Mouse (Mus musculus) left cerebral cortex, postnatal 10 days (tissue): ENCODE measurements around the gene Proca1. TPM values are rescaled to one million over a fixed set of nuclear protein-coding genes. Genes with fewer than 3 reads are reported as not detected.
"Not testable (repeated sequence)": the region's sequence is repeated elsewhere in the genome, so short reads cannot be mapped to it uniquely, and the experiment has no call there.

Experiments used
- DNase-seq, 2 experiments: peaks; one replicate each; pipeline ENCODE4 v3.0.0; 2021 to 2022; ENCODE audit warnings: low spot score in 2 of 2, mixed read lengths in 1 of 2; ENCODE audit errors: extremely low spot score in 1 of 2
- intact Hi-C: fragments of 180-260 bp; cut with DNase I; formaldehyde crosslinking; loops from one replicate; pipeline ENCODE4 v1.15.1; 2025
- total RNA-seq, 2 experiments: library from RNA; stranded (reverse); gene quantifications; 2 replicates each; pipeline ENCODE4 v1.2.3; 2021

Proca1 gene
- total RNA-seq, 2 experiments from 2014 or later: 3.6 to 4.7 TPM

- intact Hi-C loops: loop anchor here (2.0 to 10.0 kb wide), 4 partner anchors 116 to 353 kb away; partner anchors contain the start of gene Phf12
- peak; percentile 93 to 95 for DNase-seq
Measured at GRCm38 (mm10) chr11:78177903-78178858, 15.0 kb upstream of the Proca1 start.

DNA sequence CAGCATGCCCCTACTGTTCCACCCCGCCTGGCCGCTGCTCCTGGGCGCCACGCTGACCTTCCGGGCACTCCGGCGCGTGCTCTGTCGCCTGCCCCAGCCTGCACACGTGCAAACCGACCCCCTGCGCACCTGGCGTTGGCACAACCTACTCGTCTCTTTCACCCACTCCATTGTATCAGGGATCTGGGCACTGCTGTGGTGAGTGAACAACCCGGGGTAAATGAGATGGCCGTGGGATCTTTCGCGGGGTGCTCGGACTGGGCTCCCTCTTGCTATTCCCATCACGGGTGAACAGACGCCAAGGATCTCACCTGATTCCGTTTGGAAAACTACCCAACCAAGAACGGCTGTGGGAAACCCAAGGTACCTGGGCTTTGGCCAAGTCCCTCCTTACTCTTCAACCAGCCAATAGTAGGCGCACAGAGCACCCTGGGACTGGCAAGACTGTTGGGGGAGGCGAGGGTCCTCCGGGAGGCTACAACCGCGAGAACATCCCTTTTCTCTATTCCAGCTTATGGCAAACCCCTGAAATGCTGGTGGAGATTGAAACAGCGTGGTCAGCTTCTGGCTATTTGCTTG lies 14.2 kb upstream of the Proca1 start:
- DNase-seq: peak; percentile 76 to 82
- intact Hi-C loops: loop anchor here (5.0 to 10.0 kb wide), 3 partner anchors 117 to 354 kb away; partner anchors contain the start of gene Phf12

GRCm38 (mm10) chr11:78179438-78179999 lies 13.7 kb upstream of the Proca1 start:
- intact Hi-C loops: loop anchor here (5.0 to 10.0 kb wide), 3 partner anchors 117 to 355 kb away; partner anchors contain the start of gene Phf12
- no peak for DNase-seq

DNA sequence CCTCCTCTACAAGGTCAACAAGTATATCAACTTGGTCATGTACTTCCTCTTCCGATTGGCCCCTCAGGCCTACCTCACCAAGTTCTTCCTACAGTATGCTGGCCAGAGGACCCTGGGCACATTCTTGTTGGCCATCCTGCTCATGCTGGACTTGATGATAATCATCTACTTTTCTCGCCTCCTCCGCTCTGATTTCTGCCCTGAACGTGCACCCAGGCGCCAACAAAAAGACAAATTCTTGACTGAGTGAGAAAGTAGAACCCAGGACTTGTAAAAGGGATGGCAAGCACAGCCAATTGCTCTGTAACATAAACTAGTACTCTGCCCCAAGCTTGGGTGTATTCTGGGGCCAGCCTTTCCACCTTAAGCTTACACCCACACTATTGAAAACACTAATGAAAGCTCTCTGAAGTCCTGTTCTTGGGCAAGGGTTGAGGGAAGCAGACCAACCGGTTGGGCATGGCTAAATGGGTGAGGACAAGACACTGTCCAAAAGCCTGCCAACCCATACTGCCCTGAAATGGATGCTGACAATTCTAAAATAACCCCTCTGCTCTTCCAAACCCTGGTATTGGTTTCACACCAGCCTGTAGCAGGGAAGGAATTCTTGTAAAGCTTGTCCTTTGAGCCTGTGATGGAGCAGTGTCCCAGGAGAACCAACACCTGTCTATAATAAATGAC lies 13.0 kb upstream of the Proca1 start:
- no peak for DNase-seq
- intact Hi-C loops: no loop called here

DNA sequence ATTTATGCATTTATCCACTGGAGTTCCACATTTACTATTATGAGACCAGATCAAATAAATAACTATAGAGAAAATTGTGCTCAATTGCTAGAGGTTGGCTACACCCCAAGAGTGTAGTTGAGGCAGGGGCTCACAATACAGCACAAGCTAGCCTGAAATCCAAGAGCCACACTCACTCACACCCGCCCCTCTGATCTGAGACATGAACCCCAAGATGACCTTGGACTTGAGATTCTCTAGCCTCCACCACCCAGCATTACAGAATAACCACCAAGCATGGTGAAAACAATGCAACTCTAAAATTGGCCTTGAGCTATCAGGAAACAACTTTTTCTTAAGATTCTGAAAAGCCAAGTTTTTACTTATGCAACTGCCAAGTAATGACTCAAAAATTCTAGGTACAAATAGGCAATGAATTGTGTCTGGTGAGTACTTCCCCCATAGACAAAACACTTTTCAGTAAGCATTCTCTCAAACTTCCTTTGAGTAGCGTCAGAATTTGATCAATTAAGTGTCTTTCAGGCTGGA lies 11.3 kb upstream of the Proca1 start:
- intact Hi-C loops: no loop called here

GRCm38 (mm10) chr11:78182450-78182849 lies 10.7 kb upstream of the Proca1 start:
- intact Hi-C loops: no loop called here
- no peak for DNase-seq

More for the DNA sequence above, 11.3 kb upstream of the Proca1 start:
- no peak for DNase-seq

DNA sequence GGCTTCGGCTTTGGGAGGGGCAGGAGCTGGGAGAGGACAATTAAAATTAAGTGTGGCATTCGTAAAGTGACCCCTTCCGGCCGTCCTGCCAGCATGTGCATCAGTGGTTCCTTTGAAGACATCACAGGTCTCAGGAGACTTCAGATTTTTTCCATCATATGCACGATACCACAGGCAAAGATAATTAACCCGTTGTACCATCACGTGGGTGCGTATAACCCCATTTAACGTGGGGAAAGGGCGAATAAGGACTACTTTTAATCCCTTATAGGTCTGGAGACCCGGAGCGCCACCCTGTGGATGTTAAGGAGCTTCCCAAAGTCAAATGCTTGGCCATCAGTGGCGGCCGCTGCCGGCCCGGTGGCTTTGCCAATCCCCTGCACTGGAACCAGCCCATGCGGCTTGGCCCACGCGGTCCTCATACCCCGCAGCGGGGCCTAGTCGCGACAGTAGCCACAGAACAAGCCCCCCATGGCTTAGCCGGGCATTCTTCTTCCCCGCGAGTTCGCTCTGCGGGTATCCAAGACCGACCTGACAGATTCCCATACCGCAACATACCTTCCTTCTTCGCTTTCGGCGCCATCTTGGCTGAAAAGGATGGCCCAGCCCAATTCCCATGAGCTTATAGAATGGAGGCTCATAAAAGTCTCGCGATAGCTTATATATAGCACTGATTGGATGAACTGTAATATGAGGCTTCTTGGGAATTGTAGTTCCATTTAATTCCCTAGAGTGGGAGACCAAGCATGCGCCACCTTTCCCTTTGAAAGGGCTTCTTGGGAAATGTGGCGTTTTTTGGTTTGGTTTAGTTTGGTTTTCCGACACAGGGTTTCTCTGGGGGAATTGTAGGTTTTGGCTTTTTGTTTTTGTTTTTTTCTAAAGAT lies 10.0 kb upstream of the Proca1 start, which contains the start of gene Rpl23a:
Gene Rpl23a (minus strand): TSS at position 624 of the 884 bp plus-strand sequence.
- intact Hi-C loops: no loop called here
- peak; percentile 84 to 89 for DNase-seq

DNA sequence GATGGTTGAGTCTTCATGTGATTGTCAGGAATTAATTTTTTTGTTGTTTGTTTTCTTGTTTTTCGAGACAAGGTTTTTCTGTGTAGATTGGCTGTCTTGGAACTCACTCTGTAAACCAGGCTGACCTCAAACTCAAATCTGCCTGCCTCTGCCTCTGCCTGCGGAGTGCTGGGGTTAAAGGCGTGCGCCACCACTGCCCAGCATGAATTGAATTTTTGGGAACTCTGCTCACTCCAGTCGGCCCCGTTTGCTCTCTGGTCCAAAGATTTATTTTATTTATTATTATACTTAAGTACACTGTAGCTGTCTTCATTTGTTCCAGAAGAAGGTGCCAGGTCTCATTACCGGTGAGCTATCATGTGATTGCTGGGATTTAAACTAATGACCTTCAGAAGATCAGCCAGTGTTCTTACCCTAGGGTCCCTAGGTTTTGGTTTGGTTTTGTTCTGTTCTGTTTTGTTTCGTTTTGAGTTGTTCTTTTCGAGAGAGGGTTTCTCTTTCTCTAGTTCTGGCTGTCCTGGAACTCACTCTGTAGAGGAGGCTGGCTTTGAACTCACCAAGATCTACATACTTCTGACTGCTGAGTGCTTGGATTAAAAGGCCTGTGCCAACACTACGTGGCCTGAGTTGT lies 9.2 kb upstream of the Proca1 start:
- DNase-seq: no peak
- intact Hi-C loops: no loop called here

DNA sequence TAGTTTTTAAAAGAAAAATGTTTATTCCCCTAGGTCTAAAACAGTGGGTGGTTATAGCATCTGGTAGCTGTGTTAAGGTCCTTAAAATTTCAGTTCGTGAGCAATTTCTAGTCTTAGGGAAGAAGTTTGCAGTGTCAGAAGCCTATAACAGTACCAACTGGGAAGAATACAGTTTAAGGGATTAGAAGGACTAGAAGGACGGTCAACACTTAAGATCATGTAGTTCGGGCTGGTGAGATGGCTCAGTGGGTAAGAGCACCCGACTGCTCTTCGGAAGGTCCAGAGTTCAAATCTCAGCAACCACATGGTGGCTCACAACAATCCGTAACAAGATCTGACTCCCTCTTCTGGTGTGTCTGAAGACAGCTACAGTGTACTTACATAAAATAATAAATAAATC lies 8.5 kb upstream of the Proca1 start:
- intact Hi-C loops, DNase-seq: not testable (repeated sequence)

GRCm38 (mm10) chr11:78188331-78189233 lies 4.6 kb upstream of the Proca1 start, which contains the start of gene Rab34:
Gene Rab34 (plus strand): TSS chr11:78188430.
- DNase-seq: peak; percentile 75 to 92
- intact Hi-C loops: no loop called here

GRCm38 (mm10) chr11:78189234-78190040 lies 3.8 kb upstream of the Proca1 start:
- DNase-seq: peak; percentile 83 to 92
- intact Hi-C loops: no loop called here

DNA sequence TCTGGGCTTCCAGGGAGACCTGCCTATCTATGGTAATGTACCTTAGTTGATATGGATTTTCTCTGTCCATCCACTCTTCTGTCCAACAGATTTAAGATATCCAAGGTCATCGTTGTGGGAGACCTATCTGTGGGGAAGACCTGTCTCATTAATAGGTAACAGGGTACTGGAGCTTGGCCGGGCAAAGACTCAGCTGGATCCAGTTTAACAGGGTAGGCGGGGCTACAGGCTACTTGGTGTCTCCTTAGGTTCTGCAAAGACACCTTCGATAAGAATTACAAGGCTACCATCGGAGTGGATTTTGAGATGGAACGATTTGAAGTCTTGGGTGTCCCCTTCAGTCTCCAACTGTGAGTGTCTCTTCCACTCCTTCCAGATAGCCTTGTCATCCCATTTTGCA lies 3.2 kb upstream of the Proca1 start:
- no peak for DNase-seq
- intact Hi-C loops: no loop called here

DNA sequence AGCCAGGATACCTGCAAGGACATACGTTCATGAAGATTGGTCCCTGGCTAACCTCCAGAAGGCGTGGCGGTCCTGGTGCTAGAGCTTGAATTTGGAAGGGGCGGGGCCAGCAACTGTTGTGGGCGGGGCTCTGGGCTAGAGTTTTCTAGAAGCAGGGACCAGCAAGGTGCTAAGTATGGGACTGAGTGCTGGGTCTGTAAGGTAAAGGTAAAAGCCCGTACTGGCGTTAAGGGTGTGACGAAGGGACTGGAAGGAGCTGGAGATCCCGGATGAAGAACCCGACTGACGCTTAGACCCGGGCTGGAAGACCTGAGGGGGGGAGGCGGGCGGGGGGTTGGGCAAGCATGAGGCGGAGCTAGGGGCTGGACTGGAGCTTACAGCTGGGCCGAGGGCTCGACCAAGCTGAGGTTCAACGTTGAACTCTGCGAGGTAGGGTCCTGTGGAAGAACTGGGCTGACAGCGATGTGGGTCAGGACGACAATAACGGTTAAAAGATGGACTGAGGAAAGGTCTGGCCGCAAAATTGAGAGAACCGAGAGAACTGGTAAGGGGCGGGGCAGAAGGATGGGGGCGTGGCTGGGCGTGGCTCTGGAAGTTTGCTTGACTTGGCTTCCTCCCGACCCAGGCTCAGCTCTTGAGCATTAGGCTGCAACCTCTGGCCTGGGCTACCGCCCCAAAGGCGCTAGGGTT lies 1.4 kb downstream of the Proca1 start:
- intact Hi-C loops: no loop called here
- DNase-seq: peak in 1 of 2 experiments; percentile 83

DNA sequence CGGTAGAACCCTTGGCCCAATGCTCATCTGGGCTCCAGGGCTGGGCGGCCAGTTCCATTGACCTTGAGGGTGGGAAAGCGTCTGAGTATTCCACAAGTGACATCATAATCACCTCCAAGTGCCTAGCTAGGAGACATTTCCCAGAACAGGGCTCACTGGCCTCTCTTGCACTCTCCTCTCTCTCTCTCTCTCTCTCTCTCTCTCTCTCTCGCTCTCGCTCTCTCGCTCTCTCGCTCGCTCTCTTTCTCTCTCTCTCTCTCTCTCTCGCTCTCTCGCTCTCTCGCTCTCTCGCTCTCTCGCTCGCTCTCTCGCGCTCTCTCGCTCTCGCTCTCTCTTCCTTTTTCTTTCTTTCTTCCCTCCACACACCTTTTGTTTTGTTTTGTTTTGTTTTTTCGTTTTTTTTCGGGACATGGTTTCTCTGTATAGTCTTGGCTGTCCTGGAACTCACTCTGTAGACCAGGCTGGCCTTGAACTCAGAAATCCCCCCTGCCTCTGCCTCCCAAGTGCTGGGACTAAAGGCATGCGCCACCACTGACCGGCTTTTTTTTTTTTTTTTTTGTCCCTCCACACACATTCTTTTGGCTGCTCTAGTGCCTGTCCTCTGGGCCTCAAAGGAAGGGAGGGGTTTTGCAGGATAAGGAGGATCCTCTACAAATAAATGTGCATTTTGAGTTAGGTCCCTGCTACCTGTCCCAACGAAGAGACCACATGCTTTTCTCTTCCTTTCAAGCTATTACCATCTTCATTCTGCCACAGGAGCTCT lies 2.1 kb downstream of the Proca1 start:
- intact Hi-C loops: no loop called here

More for the DNA sequence above, 2.1 kb downstream of the Proca1 start:
- no peak for DNase-seq
